Mouse (Mus musculus) kidney, adult 2 months (tissue): ENCODE measurements around the gene 5730522E02Rik.

Experiments used
- CTCF ChIP-seq: fragments of 200-500 bp; conservative IDR thresholded peaks from 2 replicates; pipeline ENCODE4 v1.5.1; 2011; ENCODE audit warnings: low read depth, mild to moderate bottlenecking, control low read depth, low read length, moderate library complexity, mixed read lengths; ENCODE audit not compliant: insufficient read depth, insufficient read length
- POLR2A ChIP-seq: fragments of 200-500 bp; IDR thresholded peaks from one replicate; pipeline ENCODE4 v1.6.1; 2011; ENCODE audit warnings: low read depth, low read length, control low read depth

DNA sequence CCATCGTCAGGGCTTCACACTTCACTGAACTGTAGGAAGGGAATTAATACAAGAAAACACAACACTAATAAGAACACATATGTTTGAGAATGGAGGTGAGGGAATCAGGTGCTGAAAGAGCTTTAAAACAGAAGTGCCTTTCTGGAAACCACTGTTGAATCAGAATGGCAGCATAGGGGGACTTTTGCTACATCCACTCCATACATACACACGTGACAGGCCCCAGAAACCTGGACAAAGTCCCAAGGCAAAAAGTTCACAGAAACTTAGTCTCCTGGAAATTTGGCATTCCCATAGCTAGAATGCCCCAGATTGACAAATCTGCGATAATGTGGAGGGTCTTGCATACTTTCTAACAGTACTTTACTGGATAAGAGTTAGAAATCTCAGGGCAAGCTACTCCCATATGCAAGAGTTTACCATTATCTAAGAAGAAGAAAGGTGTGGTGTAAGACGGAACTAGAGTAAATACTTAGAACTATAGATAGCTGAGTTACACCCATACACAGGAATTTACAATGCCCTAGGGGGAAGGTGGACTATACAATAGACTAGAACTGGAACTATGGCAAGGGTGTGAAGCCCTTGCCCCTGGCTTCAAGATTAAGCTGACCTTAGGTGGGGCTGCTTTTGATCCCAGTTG, 43.5 kb downstream of the 5730522E02Rik start:
- TF ChIP-seq POLR2A (no peak), CTCF (no peak)
